Mouse (Mus musculus) natural killer cell, adult 2 months (primary cell): Measurements from ENCODE around the gene Kmt5a.

ENCODE experiments used
- DNase-seq, 2 experiments: peaks; one replicate each; pipeline ENCODE4 v3.0.0; 2022; ENCODE audit warnings: low spot score in 2 of 2

Gene Kmt5a

DNA sequence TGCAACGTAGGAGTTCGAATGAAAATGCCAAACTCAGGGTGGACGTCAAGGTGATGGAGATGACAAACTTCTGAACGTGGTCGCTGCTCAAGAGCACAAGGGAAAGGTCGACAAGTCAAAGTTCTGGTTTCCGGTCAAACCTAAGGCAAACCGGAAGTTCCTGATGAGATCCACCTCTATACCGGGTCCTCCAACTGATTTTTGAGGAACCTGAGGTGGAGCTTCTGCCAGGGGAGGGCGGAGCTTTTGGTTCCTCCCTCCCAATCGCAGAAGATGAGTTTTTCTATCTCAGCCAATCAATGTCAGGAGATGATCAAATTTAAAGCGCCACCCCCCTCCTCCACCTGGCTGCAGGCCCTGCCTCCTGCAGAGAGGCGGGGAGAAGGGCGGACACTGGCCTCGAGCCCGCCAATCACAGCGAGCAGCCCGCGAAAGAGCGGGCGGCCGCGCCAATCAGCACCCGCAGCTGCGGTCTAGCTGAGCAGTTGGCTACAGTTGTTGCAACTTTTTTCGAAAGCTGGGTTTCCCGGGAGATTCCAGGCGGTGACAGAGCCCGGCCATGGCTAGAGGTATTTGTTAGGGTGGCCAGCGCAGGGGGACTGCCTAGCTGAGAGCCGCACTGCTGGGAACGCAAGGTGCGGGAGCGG is at the start of gene Kmt5a:
Kmt5a (plus strand) TSS at position 484 of the 647 bp plus-strand sequence.
- DNase-seq: peak; percentile 92 to 94

DNA sequence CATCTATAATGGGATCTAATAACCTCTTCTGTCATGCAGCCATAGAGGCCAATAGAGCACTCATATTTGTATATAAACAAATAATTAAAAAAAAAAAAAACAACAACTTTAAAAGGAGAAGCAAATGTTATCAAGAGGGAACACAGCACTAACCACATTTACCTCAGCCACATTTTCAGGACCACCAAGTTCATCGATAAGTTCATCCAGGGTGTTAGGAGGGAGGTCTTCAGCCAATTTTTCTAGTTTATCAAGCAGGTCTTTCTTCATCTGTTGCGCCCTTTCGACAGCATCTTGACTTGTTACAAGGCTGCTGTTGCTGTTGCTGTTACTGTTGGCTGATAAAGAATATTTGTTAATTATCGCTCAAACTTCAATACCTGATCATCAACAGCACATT is 47.3 kb upstream of the Kmt5a start:
- no peak for DNase-seq

DNA sequence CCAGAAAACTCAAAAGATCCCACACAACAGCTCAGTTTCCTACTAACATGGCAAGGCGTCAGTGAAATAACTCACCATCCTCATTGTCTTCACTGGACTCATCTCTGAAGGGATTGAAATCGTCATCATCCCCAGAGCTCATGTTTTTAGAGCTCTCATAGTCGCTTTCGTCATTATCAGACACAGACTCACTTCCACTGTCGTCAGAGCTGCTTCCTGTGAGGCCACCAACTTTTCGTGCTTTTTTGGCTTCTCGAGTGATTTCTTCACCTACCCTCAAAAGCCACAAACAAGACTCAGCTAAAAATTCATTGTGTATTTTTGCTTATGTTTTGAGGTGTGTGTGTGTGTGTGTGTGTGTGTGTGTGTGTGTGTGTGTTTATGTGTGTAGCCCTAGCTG is 46.0 kb upstream of the Kmt5a start:
- peak in 1 of 2 experiments; percentile 11 for DNase-seq

DNA sequence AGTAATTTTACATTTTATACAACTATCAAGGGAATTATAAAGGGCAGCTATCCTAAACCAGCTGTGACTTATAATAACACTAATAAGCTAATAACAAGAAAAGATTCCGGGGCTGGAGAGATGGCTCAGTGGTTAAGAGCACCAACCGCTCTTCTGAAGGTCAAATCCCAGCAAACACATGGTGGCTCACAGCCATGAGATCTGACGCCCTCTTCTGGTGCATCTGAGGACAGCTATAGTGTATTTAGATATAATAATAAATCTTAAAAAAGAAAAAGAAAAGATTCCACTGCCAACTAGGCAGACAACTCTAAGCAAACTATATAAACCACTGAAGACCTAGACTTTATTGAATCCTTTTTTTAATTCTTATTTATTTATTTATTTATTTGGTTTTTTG is 28.9 kb upstream of the Kmt5a start:
- DNase-seq: no peak

DNA sequence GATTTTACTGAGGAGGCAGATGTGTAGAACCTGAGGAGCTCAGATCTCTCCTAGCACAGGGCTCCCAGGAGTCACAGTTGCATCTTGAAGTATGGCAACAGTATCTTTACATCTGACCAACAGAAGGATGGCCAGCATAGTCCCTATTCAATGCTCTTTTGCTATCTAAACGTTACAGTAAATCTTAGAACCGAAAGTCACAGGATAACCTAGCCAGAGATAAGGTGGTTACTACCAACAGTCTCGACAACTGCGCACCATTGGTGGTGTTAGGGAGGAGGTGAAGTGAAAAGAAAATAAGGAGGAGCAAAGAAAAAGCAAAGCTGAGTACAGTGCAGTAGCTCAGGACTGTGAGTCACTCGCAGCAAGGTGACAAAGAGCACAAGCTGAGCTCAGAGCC is 27.6 kb upstream of the Kmt5a start:
- no peak for DNase-seq

DNA sequence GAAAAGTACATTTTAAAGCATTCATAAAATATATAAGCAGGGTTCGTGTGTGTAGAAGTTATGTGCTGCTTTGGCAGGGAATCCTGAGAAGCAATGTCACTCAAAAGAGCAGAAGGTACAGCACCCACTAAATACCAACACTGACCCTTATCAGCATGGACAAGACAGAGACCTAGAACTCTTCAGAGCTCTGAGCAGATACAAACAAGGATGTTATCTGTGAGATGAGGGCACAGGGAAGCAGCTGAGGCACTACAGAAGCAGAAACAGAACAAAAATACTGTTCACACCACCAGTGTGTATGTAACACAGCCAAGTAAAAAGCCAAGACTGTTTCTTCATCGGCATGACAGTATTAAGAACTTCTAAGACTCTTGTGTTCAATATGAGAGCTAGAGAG is 20.8 kb upstream of the Kmt5a start:
- no peak for DNase-seq

DNA sequence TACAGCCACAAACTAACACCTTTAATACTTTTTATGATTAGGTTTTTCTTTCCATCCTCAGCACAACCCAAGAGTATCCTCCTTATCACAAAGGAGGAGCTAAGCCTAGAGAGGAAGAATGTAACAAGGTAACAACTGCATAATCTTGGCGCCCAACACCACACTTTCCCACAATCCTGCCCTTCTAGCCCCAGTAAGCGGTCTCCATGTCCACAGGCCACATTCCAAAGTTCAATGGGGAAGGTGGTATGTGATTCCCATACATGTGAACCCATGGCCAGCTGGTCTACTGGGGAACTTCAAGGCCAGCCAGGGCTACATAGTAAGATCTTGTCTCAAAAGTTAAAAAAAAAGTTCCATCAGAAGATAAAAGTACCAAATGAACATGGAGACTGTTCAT is 17.9 kb upstream of the Kmt5a start:
- DNase-seq: no peak

DNA sequence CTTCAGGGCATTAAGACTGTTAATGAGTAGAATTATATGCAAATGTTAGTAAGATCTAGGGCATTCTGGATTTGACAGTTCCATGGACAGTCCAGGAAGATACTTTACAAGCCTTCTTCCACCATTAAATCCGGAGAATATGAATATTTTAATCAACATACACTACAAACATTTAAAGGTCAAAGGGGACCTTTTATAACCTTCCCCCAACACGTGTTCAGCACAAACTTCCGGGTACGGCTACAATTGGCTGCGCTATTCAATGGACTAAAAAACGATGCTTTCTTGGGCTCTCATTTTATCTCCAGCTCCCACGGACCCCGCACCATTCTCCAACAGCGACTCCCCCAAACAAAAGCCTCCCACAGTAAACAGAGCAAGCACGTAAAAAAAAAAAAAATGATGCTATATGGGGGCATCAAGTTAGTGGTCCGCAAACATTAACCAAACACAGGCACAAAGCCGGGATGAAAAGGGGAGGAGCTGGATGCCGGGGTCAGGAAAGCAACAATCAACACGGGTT is 15.5 kb upstream of the Kmt5a start:
- DNase-seq: no peak

DNA sequence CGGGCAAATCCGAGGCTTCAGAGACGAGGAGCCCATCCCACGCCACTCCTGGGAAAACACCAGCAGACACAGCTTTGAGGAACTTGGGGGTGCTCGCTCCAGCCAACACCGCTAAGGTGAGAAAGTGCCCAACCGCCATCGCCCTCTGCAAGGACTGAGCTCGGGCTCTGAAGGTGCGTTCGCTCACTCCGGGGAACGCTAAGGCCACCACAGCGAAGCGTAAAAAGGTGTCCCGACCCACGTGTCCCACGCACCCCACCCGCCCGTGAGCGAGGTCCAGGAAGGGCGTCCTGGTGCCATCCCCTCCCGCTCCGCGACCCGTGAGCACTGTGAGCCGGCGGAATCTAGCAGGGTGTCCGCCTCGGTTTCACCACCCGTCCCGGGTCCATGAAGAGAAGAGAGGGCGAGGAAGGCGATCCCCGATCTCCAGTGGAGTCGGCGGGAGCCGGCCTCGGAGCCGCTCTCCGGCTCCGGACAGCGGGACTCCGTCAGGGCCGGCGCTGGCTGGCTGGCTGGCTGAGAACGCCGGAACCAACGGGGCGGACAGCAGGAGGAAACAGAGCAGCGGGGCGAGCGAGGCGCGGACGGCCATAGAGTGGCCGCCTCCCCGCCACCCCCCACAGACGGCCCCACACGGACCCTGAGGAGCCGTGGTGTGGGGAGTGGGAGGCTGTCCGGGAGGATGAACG is 14.9 kb upstream of the Kmt5a start:
- peak; percentile 30 to 34 for DNase-seq

DNA sequence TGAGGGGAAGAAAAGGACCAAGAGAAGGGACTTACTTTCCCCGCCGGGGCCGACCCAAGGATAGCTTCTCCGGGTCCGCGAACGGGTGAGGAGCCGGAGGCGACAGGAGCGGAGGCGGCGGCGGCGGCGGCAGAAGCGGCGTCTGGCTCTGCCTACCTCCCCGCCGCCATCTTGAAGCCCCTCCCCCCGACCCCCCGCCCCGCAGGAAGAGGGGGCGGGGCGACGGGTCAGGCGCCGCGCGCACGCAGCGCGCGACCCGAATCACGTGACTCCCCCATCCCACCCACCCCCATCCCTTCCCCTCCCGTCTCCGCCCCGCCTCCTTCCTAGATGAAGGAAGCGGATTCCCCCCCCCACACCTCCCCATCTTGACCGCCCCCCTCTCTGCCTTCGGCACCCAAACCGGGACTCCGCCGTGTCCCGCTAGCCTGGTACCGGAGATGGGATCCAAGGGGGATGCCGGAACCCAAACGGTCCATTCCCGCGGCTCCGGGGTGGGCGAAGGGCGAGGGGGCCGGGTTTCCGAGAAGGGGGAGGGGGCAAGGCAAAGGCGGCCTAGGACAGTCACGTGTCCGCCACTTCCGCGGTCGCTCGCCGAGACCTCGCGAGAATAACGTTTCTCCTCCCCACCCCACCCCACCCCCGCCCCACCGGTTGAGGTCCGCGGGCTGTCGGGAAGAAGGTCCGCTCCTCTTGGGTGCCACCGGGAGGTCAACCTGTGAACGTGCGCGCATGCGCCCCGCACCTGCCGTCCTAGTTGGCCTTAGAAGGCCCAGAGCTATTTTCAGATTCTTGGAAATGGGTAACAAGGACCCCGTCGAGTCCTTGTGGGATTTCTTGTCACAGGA is 14.1 kb upstream of the Kmt5a start, which contains the start of gene Sbno1:
Sbno1 (minus strand) TSS at position 590 of the 848 bp plus-strand sequence.
- DNase-seq: peak; percentile 94 to 95

DNA sequence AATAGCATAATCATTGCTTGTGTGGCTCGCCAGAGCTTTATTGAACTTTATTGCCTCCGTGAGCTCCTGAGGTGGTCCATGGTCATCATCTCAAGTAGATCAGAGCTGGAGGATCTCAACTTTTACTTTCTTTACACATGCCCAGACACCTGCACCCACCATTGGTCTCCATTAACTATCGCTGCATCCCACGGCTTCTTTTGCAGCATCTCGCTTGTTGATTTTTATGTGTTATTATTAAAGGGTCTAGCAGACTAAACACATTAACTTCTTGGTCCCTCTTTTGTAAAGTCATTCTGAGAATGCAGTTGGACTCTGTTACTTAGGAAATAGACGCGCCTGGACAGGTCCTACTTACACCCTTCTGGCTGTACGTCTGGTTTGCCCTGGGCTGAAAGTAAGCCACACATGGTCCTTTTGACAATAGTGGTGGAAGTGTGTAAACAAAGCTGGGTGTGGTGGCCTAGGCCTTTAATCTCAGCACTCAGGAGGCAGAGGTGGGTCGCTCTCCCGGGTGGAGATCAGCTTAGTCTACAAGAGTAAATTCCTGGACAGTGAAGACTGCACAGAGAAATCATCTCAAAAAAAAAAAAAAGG is 13.2 kb upstream of the Kmt5a start:
- DNase-seq: no peak

DNA sequence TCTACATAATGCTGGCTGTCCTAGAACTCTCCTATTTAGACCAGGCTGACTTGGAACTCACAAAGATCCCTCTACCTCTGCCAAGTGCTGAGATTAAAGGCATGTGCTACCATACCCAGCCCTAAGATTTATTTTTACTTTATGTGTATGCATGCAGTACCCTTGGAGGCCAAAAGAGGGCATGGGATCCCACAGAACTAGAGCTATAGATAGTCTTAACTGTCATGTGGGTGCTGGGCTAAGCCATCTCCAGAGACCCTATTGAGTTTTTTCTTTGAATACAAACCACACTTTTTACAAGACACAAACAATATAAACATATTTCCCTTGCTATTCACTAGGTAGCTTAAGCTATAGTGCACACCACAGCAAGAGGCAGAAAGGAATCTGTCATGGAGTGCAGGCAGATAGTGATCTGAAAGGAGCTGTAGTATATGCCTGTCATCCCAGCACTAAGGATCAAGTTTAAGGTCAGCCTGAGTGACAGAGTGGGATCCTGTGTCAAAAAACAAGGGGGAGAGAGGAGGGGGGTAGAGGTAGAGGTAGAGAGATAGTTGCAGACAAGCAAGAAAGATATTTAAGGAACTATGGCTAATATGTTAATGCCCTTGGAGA is 7.2 kb upstream of the Kmt5a start:
- DNase-seq: peak; percentile 59 to 74

DNA sequence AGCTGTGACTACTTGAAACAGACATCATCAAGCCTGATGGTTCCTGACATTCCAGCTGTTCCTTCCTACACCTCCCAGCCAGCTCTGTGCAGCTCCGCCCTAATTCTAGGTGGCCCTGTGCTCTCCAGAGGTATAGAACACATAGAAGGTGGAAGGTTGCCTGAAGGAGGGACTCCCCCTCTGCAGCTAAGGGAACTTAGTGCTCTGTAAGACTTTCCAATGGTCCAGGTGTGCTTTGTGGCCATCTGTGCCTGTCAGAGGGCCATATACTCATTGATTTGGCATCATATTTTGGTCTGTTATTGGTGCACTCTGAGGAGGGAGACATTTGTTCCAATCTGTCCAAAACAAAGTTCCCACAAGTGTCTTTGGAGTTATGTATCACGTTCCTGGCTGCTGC is 6.7 kb upstream of the Kmt5a start:
- DNase-seq: no peak

DNA sequence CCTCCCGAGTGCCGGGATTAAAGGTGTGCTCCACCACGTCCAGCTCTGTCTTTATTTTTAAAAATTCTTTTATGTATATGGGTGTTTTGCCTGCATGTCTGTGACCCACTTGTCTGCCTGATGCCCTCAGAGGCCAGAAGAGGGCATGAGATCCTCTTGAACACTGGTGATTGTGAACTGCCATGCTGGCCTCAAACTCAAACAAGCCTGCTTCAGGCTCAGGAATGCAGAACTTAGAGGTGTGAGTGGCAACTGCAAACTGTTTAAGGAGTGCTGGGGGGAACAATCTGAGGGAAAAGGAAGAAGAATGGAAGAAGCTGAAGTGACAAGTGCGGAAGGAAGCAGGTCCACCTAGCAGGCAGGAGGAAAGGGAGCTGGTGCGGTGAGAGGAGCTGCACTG is 1.5 kb upstream of the Kmt5a start:
- peak in 1 of 2 experiments; percentile 34 for DNase-seq

DNA sequence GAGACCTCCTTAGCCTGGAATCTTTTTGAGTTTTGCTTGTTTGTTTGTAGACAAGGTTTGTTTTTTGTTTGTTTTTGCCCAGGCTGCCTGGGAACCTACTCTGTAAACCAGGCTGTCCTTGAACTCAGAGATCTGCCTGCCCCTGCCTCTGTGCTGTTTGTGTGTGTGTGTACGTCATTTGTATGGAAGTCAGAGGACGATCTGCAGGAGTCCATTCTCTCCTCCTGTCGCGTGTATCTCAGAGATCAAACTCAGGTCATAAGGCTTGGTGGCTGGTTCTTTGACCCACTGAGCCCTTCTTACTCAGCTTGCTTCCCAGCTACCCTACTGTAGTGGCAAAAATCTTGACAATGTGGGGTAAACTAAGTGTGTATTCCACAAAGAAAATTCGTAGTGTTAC is 984 bp upstream of the Kmt5a start:
- no peak for DNase-seq

DNA sequence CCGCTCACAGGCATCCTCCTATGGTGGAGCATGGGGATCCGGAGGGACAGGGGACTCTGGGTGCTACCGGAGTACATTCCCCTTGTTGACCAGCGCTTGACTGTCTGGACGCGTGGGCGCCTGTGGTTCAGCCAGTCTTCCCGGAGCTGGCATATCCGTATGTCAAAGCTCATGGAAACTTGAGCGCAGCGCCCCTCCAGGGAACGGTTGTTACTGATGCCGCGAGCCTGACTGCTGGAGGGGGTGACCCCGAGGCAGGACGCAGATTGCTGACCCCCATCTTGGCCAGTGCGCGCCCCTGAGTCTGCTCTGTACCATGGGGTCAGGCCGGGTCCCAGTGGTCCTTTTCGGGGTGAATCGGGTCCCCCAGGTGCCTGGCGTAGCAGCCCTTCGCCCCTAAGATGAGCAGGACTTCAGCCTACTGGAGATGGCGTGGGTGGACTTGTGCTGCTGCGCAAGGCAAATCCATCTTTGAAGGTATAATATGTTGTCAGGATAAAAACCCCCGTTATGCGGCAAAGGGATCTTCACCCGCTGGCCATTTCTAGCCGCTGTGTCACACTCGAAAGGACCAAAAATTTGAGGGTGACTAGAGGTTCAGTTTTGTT is 468 bp downstream of the Kmt5a start:
- DNase-seq: peak in 1 of 2 experiments; percentile 44

DNA sequence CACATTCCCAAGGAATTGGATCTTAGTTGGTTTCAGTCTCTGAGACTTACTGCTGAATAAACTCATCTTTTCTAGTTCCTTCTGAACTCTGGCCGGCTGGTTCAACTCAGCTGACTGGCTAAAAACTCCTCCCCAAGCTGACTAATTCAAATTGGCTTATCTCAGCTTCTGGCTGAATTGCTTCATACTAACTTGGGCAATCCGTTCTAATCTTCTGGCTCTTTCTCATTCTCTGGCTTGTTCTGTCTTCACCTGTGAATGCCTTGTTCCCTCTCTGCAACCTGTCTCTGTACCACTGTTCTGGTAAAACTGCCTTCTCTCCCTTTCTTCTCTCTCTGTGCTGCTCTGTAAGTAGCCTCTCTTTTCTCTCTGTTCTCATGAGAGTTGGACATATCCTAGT is 2.9 kb downstream of the Kmt5a start:
- no peak for DNase-seq

DNA sequence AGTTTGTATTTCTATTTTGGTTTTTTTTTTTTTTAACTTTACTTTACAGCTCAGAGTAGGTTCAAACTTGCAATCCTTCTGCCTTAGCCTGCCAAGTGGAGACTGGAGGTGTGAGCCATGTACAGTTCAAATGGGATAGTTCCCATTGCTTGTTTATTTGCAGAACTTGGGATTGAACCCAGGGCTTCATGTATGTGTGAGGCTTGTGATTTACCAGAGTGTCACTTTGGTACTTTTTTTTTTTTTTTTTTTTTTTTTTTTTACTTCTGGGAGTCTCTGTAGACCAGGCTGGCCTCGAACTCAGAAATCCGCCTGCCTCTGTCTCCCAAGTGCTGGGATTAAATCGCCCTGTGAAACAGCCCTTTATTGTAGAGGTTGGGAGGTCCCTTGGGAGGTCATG is 4.5 kb downstream of the Kmt5a start:
- no peak for DNase-seq

DNA sequence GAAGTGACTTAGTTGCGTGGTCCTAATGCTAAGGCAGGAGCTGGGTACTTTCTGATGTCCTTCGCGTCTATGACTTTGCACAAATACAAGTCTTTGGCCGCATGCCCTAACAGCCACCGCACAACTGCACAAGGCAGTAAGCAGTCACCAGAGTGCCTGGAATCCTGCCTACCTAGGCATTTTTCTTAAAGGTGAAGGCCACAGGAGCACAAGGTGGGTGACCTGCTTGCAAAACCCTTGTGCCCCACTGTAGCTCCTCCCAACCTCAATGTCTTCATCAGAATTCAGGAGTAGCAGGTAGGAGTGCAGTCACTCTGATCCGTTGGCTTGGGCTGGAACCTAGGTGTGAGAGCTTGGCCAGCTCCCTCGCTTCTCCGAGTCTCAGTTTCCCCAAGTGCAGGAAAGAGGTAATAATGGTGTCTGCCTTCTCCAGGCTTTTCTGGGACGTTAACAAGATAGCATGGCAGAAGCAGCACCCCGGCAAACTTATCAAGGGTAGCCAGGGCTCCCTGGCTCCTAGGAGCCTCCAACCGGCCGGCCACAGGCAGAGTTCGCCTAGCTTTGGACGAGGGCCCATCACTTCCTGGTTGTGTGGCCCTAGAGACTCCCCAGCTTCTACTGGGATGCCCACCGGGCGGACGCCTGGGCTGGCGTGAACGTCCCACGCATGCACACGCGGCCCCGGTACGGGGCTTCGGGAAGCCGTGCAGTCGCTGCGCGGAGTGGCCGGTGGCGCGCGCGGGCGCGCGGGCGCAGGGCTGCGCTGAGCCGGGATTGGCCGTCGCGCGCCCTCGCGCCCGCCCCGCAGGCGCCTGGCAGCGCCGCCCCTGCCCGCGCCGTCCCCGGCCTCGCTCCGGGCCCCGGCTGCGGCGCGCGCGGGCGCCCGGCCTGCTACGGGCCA is 5.2 kb downstream of the Kmt5a start:
- DNase-seq: peak in 1 of 2 experiments; percentile 43
